Mouse (Mus musculus) olfactory bulb, adult 2 months (tissue): Measurements from ENCODE around the gene E2f4.

Experiments used
- CTCF ChIP-seq: fragments of 200-500 bp; IDR thresholded peaks from 2 replicates; pipeline ENCODE4 v1.5.1; 2012; ENCODE audit warnings: low read depth, mild to moderate bottlenecking, low read length, moderate library complexity; ENCODE audit not compliant: insufficient read depth
- POLR2A ChIP-seq: fragments of 200-500 bp; IDR thresholded peaks from 2 replicates; pipeline ENCODE4 v1.6.1; 2012; ENCODE audit warnings: mild to moderate bottlenecking, low read depth, low read length, moderate library complexity; ENCODE audit not compliant: insufficient read depth

DNA sequence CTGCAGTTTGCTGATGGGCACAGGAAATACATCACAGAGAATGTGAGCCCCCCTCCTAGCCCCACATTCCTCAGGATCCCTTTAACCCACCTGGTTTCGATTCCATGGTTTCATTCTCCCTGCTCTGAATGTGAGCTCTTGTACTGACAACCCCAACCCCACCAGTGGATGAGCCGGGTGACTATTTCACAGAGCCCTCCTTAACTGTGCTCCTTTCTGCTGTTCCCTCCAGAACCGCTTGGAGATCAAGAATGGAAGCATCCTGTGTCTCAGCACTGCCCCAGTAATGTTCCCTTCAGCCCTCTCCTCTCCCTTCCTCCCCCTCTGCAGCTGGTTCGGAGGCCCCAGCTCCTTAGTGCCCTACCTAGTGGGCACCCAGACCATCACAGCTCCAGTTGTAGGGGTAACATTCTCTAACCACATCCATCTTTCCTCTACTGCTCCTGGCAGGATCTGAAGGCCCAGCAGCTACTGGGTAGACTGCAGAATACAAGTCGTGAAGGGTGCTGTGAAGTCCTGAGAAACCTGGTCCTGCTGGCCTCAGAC, 8.8 kb downstream of the E2f4 start:
- no peak for TF ChIP-seq CTCF
- no peak; the same call in 1 of the 2 replicates for TF ChIP-seq POLR2A
